In the genomic region with DNA sequence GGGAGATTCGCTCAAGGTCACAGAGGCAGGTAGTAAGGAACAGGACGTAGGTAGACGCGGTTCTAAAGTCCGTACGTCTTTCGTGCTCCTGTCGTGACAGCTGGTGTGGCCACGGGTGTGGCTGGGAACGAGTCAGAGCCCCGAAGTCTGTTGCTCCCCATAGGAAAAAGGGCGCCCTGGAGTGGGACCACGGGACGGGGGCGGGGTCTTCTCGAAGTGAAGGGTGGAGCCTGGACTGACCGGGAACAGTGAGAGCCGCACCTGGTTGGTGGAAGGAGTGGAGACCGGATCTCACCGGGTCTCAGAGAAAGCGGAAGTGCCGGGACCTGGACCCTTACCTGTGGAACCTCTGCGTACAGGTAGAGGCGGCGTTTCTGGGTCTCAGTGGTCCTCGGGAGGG, we compare ENCODE assay signal across 8 mouse cellular contexts. TPM values are rescaled to one million over a fixed set of nuclear protein-coding genes. Genes with fewer than 3 reads are reported as not detected.
DNase-seq lines count a peak whose midpoint lies in the region; ATAC-seq lines count a peak whose summit lies in the region.

No protein-coding gene starts in this region.

- H3K4me1 ChIP-seq in embryonic facial prominence, embryonic 14.5 days (ENCODE audit: control insufficient read depth, insufficient read depth, low read length) = no peaks in the 10 kb centered on the region
- H3K4me1 ChIP-seq in intestine, embryonic 14.5 days (replicated peaks; ENCODE audit: control insufficient read depth, insufficient read depth, low read length) = no peaks in the 10 kb centered on the region
- H3K4me1 ChIP-seq in liver, embryonic 15.5 days (replicated peaks) = peaks cover 16% of the 10 kb centered on the region
- peaks cover 15% of the 10 kb centered on the region for H3K4me1 ChIP-seq in neural tube, embryonic 15.5 days

- H3K27me3 ChIP-seq in embryonic facial prominence, embryonic 14.5 days (replicated peaks; ENCODE audit: control insufficient read depth, insufficient read depth, low read length) = no peaks in the 10 kb centered on the region
- H3K27me3 ChIP-seq in intestine, embryonic 14.5 days (replicated peaks; ENCODE audit: control insufficient read depth, insufficient read depth, low read length) = no peaks in the 10 kb centered on the region
- H3K27me3 ChIP-seq in liver, embryonic 15.5 days = no peaks in the 10 kb centered on the region
- peaks cover 12% of the 10 kb centered on the region for H3K27me3 ChIP-seq in neural tube, embryonic 15.5 days (replicated peaks)

- peak; percentile 62 for DNase-seq in urinary bladder, postnatal 25 days (ENCODE audit: low spot score)
- DNase-seq in urinary bladder, postnatal 10 days (ENCODE audit: low spot score) = no peak
- peak; percentile 63 for DNase-seq in embryonic facial prominence, embryonic 14.5 days (ENCODE audit: low spot score)
- peak; percentile 79 for DNase-seq in intestine, embryonic 14.5 days (ENCODE audit: low spot score)
- no peak for DNase-seq in right cerebral cortex, postnatal 14 days

- ATAC-seq in embryonic facial prominence, embryonic 14.5 days (ENCODE audit: low read depth) = peak; percentile 87
- peak; percentile 94 for ATAC-seq in intestine, embryonic 14.5 days (replicated peaks; ENCODE audit: low FRiP score, low TSS enrichment, low read depth)
- ATAC-seq in liver, embryonic 15.5 days (ENCODE audit: insufficient read depth) = peak; percentile 71
- ATAC-seq in neural tube, embryonic 15.5 days (ENCODE audit: low FRiP score) = peak; percentile 78
- ATAC-seq in erythroid progenitor cell, adult 5-6 weeks (replicated peaks; ENCODE audit: low FRiP score, poor library complexity, severe bottlenecking) = no peak

- H3K36me3 ChIP-seq in embryonic facial prominence, embryonic 14.5 days (ENCODE audit: control insufficient read depth, insufficient read depth, low read length) = no peaks in the 10 kb centered on the region
- H3K36me3 ChIP-seq in intestine, embryonic 14.5 days (ENCODE audit: control insufficient read depth, insufficient read depth, low read length) = no peaks in the 10 kb centered on the region
- no peaks in the 10 kb centered on the region for H3K36me3 ChIP-seq in liver, embryonic 15.5 days (replicated peaks)
- no peaks in the 10 kb centered on the region for H3K36me3 ChIP-seq in neural tube, embryonic 15.5 days

- WGBS in embryonic facial prominence, embryonic 14.5 days = under 1% methylated on average over 26 of the region's 26 CpGs
- 1% methylated on average over 26 of the region's 26 CpGs for WGBS in intestine, embryonic 14.5 days
- under 1% methylated on average over 26 of the region's 26 CpGs for WGBS in liver, embryonic 15.5 days (ENCODE audit: insufficient replicate concordance)
- WGBS in neural tube, embryonic 15.5 days = 0% methylated on average over 26 of the region's 26 CpGs

- no peaks in the 10 kb centered on the region for H3K9me3 ChIP-seq in embryonic facial prominence, embryonic 14.5 days (ENCODE audit: control insufficient read depth, low read length)
- H3K9me3 ChIP-seq in intestine, embryonic 14.5 days (ENCODE audit: control insufficient read depth, low read length) = no peaks in the 10 kb centered on the region
- no peaks in the 10 kb centered on the region for H3K9me3 ChIP-seq in liver, embryonic 15.5 days (replicated peaks)
- no peaks in the 10 kb centered on the region for H3K9me3 ChIP-seq in neural tube, embryonic 15.5 days (replicated peaks)

- peak overlapping the region; percentile 70 for H3K4me2 ChIP-seq in embryonic facial prominence, embryonic 14.5 days (ENCODE audit: low read depth, low read length)
- H3K4me2 ChIP-seq in intestine, embryonic 14.5 days (ENCODE audit: low read length) = peak overlapping the region; percentile 67
- H3K4me2 ChIP-seq in liver, embryonic 15.5 days = peak overlapping the region; percentile 71
- peak overlapping the region; percentile 88 for H3K4me2 ChIP-seq in neural tube, embryonic 15.5 days

- H3K27ac ChIP-seq in embryonic facial prominence, embryonic 14.5 days (replicated peaks; ENCODE audit: low read depth, low read length) = no peak overlapping the region
- no peak overlapping the region for H3K27ac ChIP-seq in intestine, embryonic 14.5 days (ENCODE audit: low read depth)
- H3K27ac ChIP-seq in liver, embryonic 15.5 days (replicated peaks) = no peak overlapping the region
- no peak overlapping the region for H3K27ac ChIP-seq in neural tube, embryonic 15.5 days (replicated peaks)

- peak overlapping the region; percentile 40 for H3K4me3 ChIP-seq in embryonic facial prominence, embryonic 14.5 days (ENCODE audit: low read depth, low read length)
- H3K4me3 ChIP-seq in intestine, embryonic 14.5 days (ENCODE audit: low read depth, low read length) = peak overlapping the region; percentile 42
- H3K4me3 ChIP-seq in liver, embryonic 15.5 days (replicated peaks) = peak overlapping the region; percentile 50
- peak overlapping the region; percentile 44 for H3K4me3 ChIP-seq in neural tube, embryonic 15.5 days (replicated peaks)

- H3K9ac ChIP-seq in embryonic facial prominence, embryonic 14.5 days (ENCODE audit: low read depth, low read length) = peak overlapping the region; percentile 50
- H3K9ac ChIP-seq in intestine, embryonic 14.5 days (ENCODE audit: low read length) = peak overlapping the region; percentile 37
- no peak overlapping the region for H3K9ac ChIP-seq in liver, embryonic 15.5 days
- 0 out of 2 replicates have a peak overlapping the region, but pooled peaks have one; percentile 24 for H3K9ac ChIP-seq in neural tube, embryonic 15.5 days (replicated peaks)

RNA-seq across cellular contexts. Expression of a gene that starts 7.4 kb away (rescaled TPM):
- polyA plus RNA-seq in embryonic facial prominence, embryonic 14.5 days (2014; fragmentation: Nextera tagmentation; extraction: Ambion mirVana) = 1.1 and 1.4 TPM in 2 replicates
- polyA plus RNA-seq in intestine, embryonic 14.5 days (2014; fragmentation: Nextera tagmentation; extraction: Ambion mirVana) = 3.7 and 4.5 TPM in 2 replicates
- polyA plus RNA-seq in liver, embryonic 15.5 days (2015; fragmentation: Nextera tagmentation; extraction: Ambion mirVana) = 0.41 and 0.74 TPM in 2 replicates
- 0.72 and 1.6 TPM in 2 replicates for polyA plus RNA-seq in neural tube, embryonic 15.5 days (2015; fragmentation: Nextera tagmentation; extraction: Ambion mirVana)
- not detected in 2 replicates for total RNA-seq in erythroid progenitor cell, adult 5-6 weeks (2015; ENCODE audit: low replicate concordance)
- not detected in 2 replicates for total RNA-seq in erythroid progenitor cell, adult 5-6 weeks (2017; ENCODE audit: low replicate concordance)

RNA-seq across cellular contexts. Expression of a gene that starts 15.1 kb away (rescaled TPM):
- 10.6 and 11.1 TPM in 2 replicates for polyA plus RNA-seq in embryonic facial prominence, embryonic 14.5 days (2014; fragmentation: Nextera tagmentation; extraction: Ambion mirVana)
- polyA plus RNA-seq in intestine, embryonic 14.5 days (2014; fragmentation: Nextera tagmentation; extraction: Ambion mirVana) = 7.5 and 8.2 TPM in 2 replicates
- polyA plus RNA-seq in liver, embryonic 15.5 days (2015; fragmentation: Nextera tagmentation; extraction: Ambion mirVana) = 2.3 and 2.8 TPM in 2 replicates
- 17.6 and 17.9 TPM in 2 replicates for polyA plus RNA-seq in neural tube, embryonic 15.5 days (2015; fragmentation: Nextera tagmentation; extraction: Ambion mirVana)
- 2.1 and 5.8 TPM in 2 replicates for total RNA-seq in erythroid progenitor cell, adult 5-6 weeks (2015; ENCODE audit: low replicate concordance)
- 2.1 and 7.3 TPM in 2 replicates for total RNA-seq in erythroid progenitor cell, adult 5-6 weeks (2017; ENCODE audit: low replicate concordance)

RNA-seq across cellular contexts. Expression of a gene that starts 24.3 kb away (rescaled TPM):
- 21.6 and 26.0 TPM in 2 replicates for polyA plus RNA-seq in embryonic facial prominence, embryonic 14.5 days (2014; fragmentation: Nextera tagmentation; extraction: Ambion mirVana)
- polyA plus RNA-seq in intestine, embryonic 14.5 days (2014; fragmentation: Nextera tagmentation; extraction: Ambion mirVana) = 28.8 and 29.0 TPM in 2 replicates
- 0.55 and 0.64 TPM in 2 replicates for polyA plus RNA-seq in liver, embryonic 15.5 days (2015; fragmentation: Nextera tagmentation; extraction: Ambion mirVana)
- polyA plus RNA-seq in neural tube, embryonic 15.5 days (2015; fragmentation: Nextera tagmentation; extraction: Ambion mirVana) = 1.3 and 6.5 TPM in 2 replicates
- total RNA-seq in erythroid progenitor cell, adult 5-6 weeks (2015; ENCODE audit: low replicate concordance) = not detected in 2 replicates
- total RNA-seq in erythroid progenitor cell, adult 5-6 weeks (2017; ENCODE audit: low replicate concordance) = not detected in 2 replicates

Comparison
In these comparisons a context has a peak if more than half of its experiments do, and no peak if none do; other contexts are left out.
1. DNase-seq: peak in urinary bladder, postnatal 25 days (single experiment), embryonic facial prominence, embryonic 14.5 days (single experiment) and intestine, embryonic 14.5 days (single experiment); none in urinary bladder, postnatal 10 days (single experiment) and right cerebral cortex, postnatal 14 days (single experiment).
2. Peak in every context shown above with its lines, with median percentiles within 50 percentile points of each other: H3K4me2 ChIP-seq and H3K4me3 ChIP-seq.